Mouse (Mus musculus) liver, embryonic 14.5 days (tissue): ENCODE measurements around the gene Grik2.

Experiments used
- CTCF ChIP-seq: IDR thresholded peaks from 2 replicates; pipeline ENCODE4 v1.5.1; 2016; ENCODE audit warnings: antibody characterized with exemption, low read depth, control low read depth
- EP300 ChIP-seq: IDR thresholded peaks from 2 replicates; pipeline ENCODE4 v1.6.1; 2016; ENCODE audit warnings: antibody characterized with exemption, low read depth

DNA sequence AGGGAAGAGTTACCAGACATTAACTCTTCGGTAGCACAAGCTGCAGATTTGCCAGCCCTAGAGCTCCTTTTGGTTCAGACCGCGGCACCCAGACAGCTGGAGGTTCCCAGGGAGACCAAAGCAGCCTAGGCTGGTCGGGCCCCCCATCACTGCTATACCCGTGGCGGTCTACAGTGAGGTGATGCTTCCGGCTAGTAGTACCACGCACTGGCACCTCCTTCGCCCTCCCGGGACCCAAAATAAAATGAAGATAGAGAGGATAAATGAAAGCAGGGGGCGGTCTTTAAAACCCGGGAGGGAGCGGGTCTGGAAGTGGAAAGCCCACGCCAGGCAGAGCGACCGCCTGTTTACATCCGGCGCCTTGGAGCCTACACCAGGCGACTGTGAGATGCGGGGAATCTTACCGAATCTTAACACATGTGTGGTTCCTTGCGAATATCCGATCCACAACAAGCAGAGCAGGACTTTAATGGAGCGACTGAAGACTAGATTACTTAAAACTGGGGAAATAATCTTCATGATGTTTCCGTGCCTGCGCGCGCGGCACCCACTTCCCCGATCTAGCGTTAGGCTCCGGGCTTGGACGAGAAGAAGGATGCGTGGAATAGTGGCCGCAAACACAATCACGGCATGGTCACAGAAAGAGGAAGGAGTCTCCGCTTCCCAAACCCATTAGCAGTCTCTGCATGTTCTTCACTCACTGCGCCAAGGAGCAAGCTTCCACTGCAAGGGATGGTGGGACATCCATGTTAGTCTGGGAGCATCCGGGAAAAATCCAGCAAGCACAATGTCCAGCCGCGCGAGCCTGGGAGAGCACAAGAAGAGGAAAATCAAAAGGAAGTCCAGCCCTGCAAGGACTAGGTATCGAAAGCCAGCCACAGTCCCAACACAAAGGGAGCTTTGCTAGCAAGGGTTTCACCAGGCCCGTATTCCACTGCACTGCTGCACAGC is 5.5 kb downstream of the Grik2 start:
- TF ChIP-seq CTCF: no peak
- no peak for TF ChIP-seq EP300
